Mouse (Mus musculus) kidney, embryonic 15.5 days (tissue): ENCODE results near the gene Cdc42se1. TPM values are rescaled to one million over a fixed set of nuclear protein-coding genes. Genes with fewer than 3 reads are reported as not detected.
"Not testable (repeated sequence)": the region's sequence is repeated elsewhere in the genome, so short reads cannot be mapped to it uniquely, and the experiment has no call there.

Source experiments
- ATAC-seq: fragments of 200-750 bp; cut with Nextera tagmentation; replicated peaks from 2 replicates; pipeline ENCODE4 v1.8.0; 2017; ENCODE audit warnings: moderate TSS enrichment; ENCODE audit not compliant: low FRiP score
- H3K27ac ChIP-seq: fragments of 300-500 bp; sonication (generic); 2 replicates; pipeline ENCODE4 v1.5.1; 2015; ENCODE audit warnings: mild to moderate bottlenecking, inconsistent platforms
- H3K27me3 ChIP-seq: fragments of 300-500 bp; sonication (generic); 2 replicates; pipeline ENCODE4 v1.6.1; 2015; ENCODE audit warnings: inconsistent platforms
- H3K36me3 ChIP-seq: fragments of 300-500 bp; sonication (generic); 2 replicates; pipeline ENCODE4 v1.6.1; 2015; ENCODE audit warnings: inconsistent platforms
- H3K4me1 ChIP-seq: fragments of 300-500 bp; sonication (generic); 2 replicates; pipeline ENCODE4 v1.6.1; 2015; ENCODE audit warnings: inconsistent platforms
- H3K4me2 ChIP-seq: fragments of 300-500 bp; sonication (generic); 2 replicates; pipeline ENCODE4 v1.6.1; 2015; ENCODE audit warnings: moderate library complexity, mild to moderate bottlenecking, inconsistent platforms
- H3K4me3 ChIP-seq: fragments of 300-500 bp; sonication (generic); replicated peaks from 2 replicates; pipeline ENCODE4 v1.5.1; 2015; ENCODE audit warnings: mild to moderate bottlenecking, inconsistent platforms
- H3K9ac ChIP-seq: fragments of 300-500 bp; sonication (generic); 2 replicates; pipeline ENCODE4 v1.6.1; 2015; ENCODE audit warnings: mild to moderate bottlenecking, inconsistent platforms
- H3K9me3 ChIP-seq: fragments of 300-500 bp; sonication (generic); replicated peaks from 2 replicates; pipeline ENCODE4 v1.6.1; 2016; ENCODE audit warnings: inconsistent platforms
- WGBS: fragments of 180-500 bp; shearing (Covaris S2); methylation state at CpG from one replicate; pipeline ENCODE4 v1.1.7; 2015; ENCODE audit warnings: mixed read lengths; 5-methylcytosine and 5-hydroxymethylcytosine counted together
- polyA plus RNA-seq: library from polyadenylated mRNA; unstranded; fragments of >200 nt; fragmentation: Nextera tagmentation; extraction: Ambion mirVana; gene quantifications from 2 replicates; pipeline ENCODE4 v1.2.1, GENCODE M21; 2015

Gene Cdc42se1
- polyA plus RNA-seq, 1 experiment from 2014 or later: 92.0 TPM

- no peaks in the 10 kb centered on the region for H3K9me3 ChIP-seq
- 90% methylated on average over 6 of the region's 6 CpGs for WGBS
- H3K4me3 ChIP-seq: no peak overlapping the region
- H3K36me3 ChIP-seq: peaks cover 90% of the 10 kb centered on the region
- no peak for ATAC-seq
- H3K4me1 ChIP-seq: no peaks in the 10 kb centered on the region
- H3K27me3 ChIP-seq: no peaks in the 10 kb centered on the region
- H3K27ac ChIP-seq: no peak overlapping the region
- H3K9ac ChIP-seq: no peak overlapping the region
- no peak overlapping the region for H3K4me2 ChIP-seq
These were observed 24.7 kb upstream of the Cdc42se1 start for GRCm38 (mm10) chr3:95203880-95204279.

- peaks cover 74% of the 10 kb centered on the region for H3K36me3 ChIP-seq
- 86% methylated on average over 4 of the region's 4 CpGs for WGBS
- H3K27me3 ChIP-seq: no peaks in the 10 kb centered on the region
- no peaks in the 10 kb centered on the region for H3K9me3 ChIP-seq
- no peak overlapping the region for H3K4me2 ChIP-seq
- ATAC-seq: no peak
- H3K27ac ChIP-seq: no peak overlapping the region
- no peak overlapping the region for H3K9ac ChIP-seq
- H3K4me1 ChIP-seq: no peaks in the 10 kb centered on the region
- H3K4me3 ChIP-seq: no peak overlapping the region
These were observed 20.2 kb upstream of the Cdc42se1 start for GRCm38 (mm10) chr3:95208286-95208685.

GRCm38 (mm10) chr3:95210585-95210984 is 17.9 kb upstream of the Cdc42se1 start:
- Histone ChIP-seq H3K9me3 (no peaks in the 10 kb centered on the region), H3K9ac (no peak overlapping the region), H3K4me1 (no peaks in the 10 kb centered on the region), H3K27ac (no peak overlapping the region), H3K36me3 (peaks cover 69% of the 10 kb centered on the region), H3K4me2 (no peak overlapping the region), H3K4me3 (no peak overlapping the region), H3K27me3 (no peaks in the 10 kb centered on the region)
- no peak for ATAC-seq
- 84% methylated on average over 2 of the region's 2 CpGs for WGBS

GRCm38 (mm10) chr3:95212889-95213608 is 15.5 kb upstream of the Cdc42se1 start:
- not testable (repeated sequence) for H3K27ac ChIP-seq, H3K27me3 ChIP-seq, ATAC-seq, H3K9me3 ChIP-seq, H3K4me3 ChIP-seq, H3K9ac ChIP-seq, H3K4me2 ChIP-seq
- WGBS: 91% methylated on average over 9 of the region's 10 CpGs
- Histone ChIP-seq H3K36me3 (peaks cover 54% of the 10 kb centered on the region), H3K4me1 (peaks cover 10% of the 10 kb centered on the region)

GRCm38 (mm10) chr3:95213609-95213975 is 14.9 kb upstream of the Cdc42se1 start:
- Histone ChIP-seq H3K4me3 (no peak overlapping the region), H3K4me2 (no peak overlapping the region), H3K9me3 (no peaks in the 10 kb centered on the region), H3K27ac (no peak overlapping the region), H3K9ac (no peak overlapping the region), H3K27me3 (no peaks in the 10 kb centered on the region), H3K4me1 (peaks cover 15% of the 10 kb centered on the region), H3K36me3 (peaks cover 48% of the 10 kb centered on the region)
- 96% methylated on average over 1 of the region's 1 CpGs for WGBS
- ATAC-seq: no peak

GRCm38 (mm10) chr3:95216655-95217254 is 11.8 kb upstream of the Cdc42se1 start:
- Histone ChIP-seq H3K9me3 (no peaks in the 10 kb centered on the region), H3K4me3 (peak overlapping the region; percentile 87), H3K27ac (peak overlapping the region; percentile 100), H3K4me2 (peak overlapping the region; percentile 69), H3K27me3 (no peaks in the 10 kb centered on the region), H3K36me3 (peaks cover 60% of the 10 kb centered on the region), H3K4me1 (peaks cover 17% of the 10 kb centered on the region), H3K9ac (peak overlapping the region; percentile 93)
- peak; percentile 40; the same call in 1 of the 2 replicates for ATAC-seq
- 16% methylated on average over 4 of the region's 4 CpGs for WGBS

- Histone ChIP-seq H3K4me3 (peak within 1 kb of the TSS; percentile 87), H3K36me3 (peaks cover 57% of the 10 kb centered on the region), H3K4me2 (peak within 1 kb of the TSS; percentile 69), H3K9ac (peak within 1 kb of the TSS; percentile 93), H3K27me3 (no peaks in the 10 kb centered on the region), H3K9me3 (no peaks in the 10 kb centered on the region), H3K4me1 (peaks cover 17% of the 10 kb centered on the region), H3K27ac (peak within 1 kb of the TSS; percentile 100)
- peak; percentile 93 for ATAC-seq
- WGBS: under 1% methylated on average over 56 of the region's 56 CpGs
These were observed 11.0 kb upstream of the Cdc42se1 start, which contains the start of gene Gabpb2 for GRCm38 (mm10) chr3:95217255-95218134. TSS of gene Gabpb2 (minus strand) at chr3:95217916.

GRCm38 (mm10) chr3:95218466-95219137 is 9.9 kb upstream of the Cdc42se1 start:
- H3K4me1 ChIP-seq: peaks cover 17% of the 10 kb centered on the region
- no peak for ATAC-seq
- H3K9ac ChIP-seq: peak overlapping the region; percentile 93; the same call in 1 of the 2 replicates
- H3K4me3 ChIP-seq: peak overlapping the region; percentile 87
- peak overlapping the region; percentile 100 for H3K27ac ChIP-seq
- peak overlapping the region; percentile 69 for H3K4me2 ChIP-seq
- no peaks in the 10 kb centered on the region for H3K9me3 ChIP-seq
- peaks cover 61% of the 10 kb centered on the region for H3K36me3 ChIP-seq
- H3K27me3 ChIP-seq: no peaks in the 10 kb centered on the region
- WGBS: 80% methylated on average over 6 of the region's 6 CpGs

- no peak overlapping the region for H3K4me3 ChIP-seq
- no peak for ATAC-seq
- H3K9ac ChIP-seq: no peak overlapping the region
- H3K9me3 ChIP-seq: no peaks in the 10 kb centered on the region
- no peak overlapping the region for H3K4me2 ChIP-seq
- no peaks in the 10 kb centered on the region for H3K27me3 ChIP-seq
- peaks cover 31% of the 10 kb centered on the region for H3K4me1 ChIP-seq
- no peak overlapping the region for H3K27ac ChIP-seq
- WGBS: 97% methylated on average over 2 of the region's 2 CpGs
- peaks cover 65% of the 10 kb centered on the region for H3K36me3 ChIP-seq
These were observed 5.5 kb upstream of the Cdc42se1 start for GRCm38 (mm10) chr3:95223041-95223440.

- Histone ChIP-seq H3K9ac (no peak overlapping the region), H3K27ac (no peak overlapping the region), H3K36me3 (peaks cover 61% of the 10 kb centered on the region), H3K27me3 (no peaks in the 10 kb centered on the region), H3K4me3 (no peak overlapping the region), H3K4me1 (peaks cover 24% of the 10 kb centered on the region), H3K4me2 (no peak overlapping the region), H3K9me3 (no peaks in the 10 kb centered on the region)
- ATAC-seq: no peak
- 48% methylated on average over 6 of the region's 6 CpGs for WGBS
These were observed 4.2 kb upstream of the Cdc42se1 start for GRCm38 (mm10) chr3:95224295-95224694.

GRCm38 (mm10) chr3:95227214-95227613 is 1.3 kb upstream of the Cdc42se1 start:
- ATAC-seq: no peak

More at GRCm38 (mm10) chr3:95227214-95227613, 1.3 kb upstream of the Cdc42se1 start:
- Histone ChIP-seq H3K27ac (peak overlapping the region; percentile 94), H3K4me1 (peaks cover 50% of the 10 kb centered on the region), H3K4me3 (peak overlapping the region; percentile 74), H3K9ac (peak overlapping the region; percentile 90), H3K4me2 (peak overlapping the region; percentile 64), H3K9me3 (no peaks in the 10 kb centered on the region), H3K27me3 (no peaks in the 10 kb centered on the region), H3K36me3 (peaks cover 49% of the 10 kb centered on the region)
- 19% methylated on average over 1 of the region's 1 CpGs for WGBS
